Mouse (Mus musculus) neural tube, embryonic 11.5 days (tissue): ENCODE measurements at regions not wholly inside any gene's neighbourhood (a gene's known extent, or its start where the extent isn't known, plus 50 kb on each side); places are given as distances from the start of the nearest gene placed in this dataset.

Experiments
- ATAC-seq: fragments of 200-750 bp; cut with Nextera tagmentation; 2 replicates; pipeline ENCODE4 v1.8.0; 2017; ENCODE audit warnings: moderate number of reproducible peaks, mild to moderate bottlenecking, moderate TSS enrichment, moderate library complexity; ENCODE audit not compliant: insufficient read depth, low FRiP score, low TSS enrichment
- DNase-seq: peaks from one replicate; pipeline ENCODE4 v3.0.0-alpha.2; 2015; ENCODE audit warnings: low spot score
- H3K27ac ChIP-seq: fragments of 300-500 bp; sonication (generic); 2 replicates; pipeline ENCODE4 v1.5.1; 2014; ENCODE audit warnings: low read depth, mild to moderate bottlenecking, low read length
- H3K27me3 ChIP-seq: fragments of 300-500 bp; sonication (generic); 2 replicates; pipeline ENCODE4 v1.6.1; 2014; ENCODE audit warnings: mild to moderate bottlenecking, low read length, mixed read lengths; ENCODE audit not compliant: control insufficient read depth, insufficient read depth
- H3K36me3 ChIP-seq: fragments of 300-500 bp; sonication (generic); 2 replicates; pipeline ENCODE4 v1.6.1; 2014; ENCODE audit warnings: mild to moderate bottlenecking, low read length, moderate library complexity, mixed read lengths; ENCODE audit not compliant: control insufficient read depth, insufficient read depth
- H3K4me1 ChIP-seq: fragments of 300-500 bp; sonication (generic); 2 replicates; pipeline ENCODE4 v1.6.1; 2014; ENCODE audit warnings: low read length, mixed read lengths; ENCODE audit not compliant: control insufficient read depth, insufficient read depth
- H3K4me2 ChIP-seq: fragments of 300-500 bp; sonication (generic); 2 replicates; pipeline ENCODE4 v1.6.1; 2014; ENCODE audit warnings: low read depth, mild to moderate bottlenecking, moderate library complexity
- H3K4me3 ChIP-seq: fragments of 300-500 bp; sonication (generic); 2 replicates; pipeline ENCODE4 v1.5.1; 2014; ENCODE audit warnings: low read depth, low read length
- H3K9ac ChIP-seq: fragments of 300-500 bp; sonication (generic); 2 replicates; pipeline ENCODE4 v1.6.1; 2014; ENCODE audit warnings: mild to moderate bottlenecking, low read length
- H3K9me3 ChIP-seq: fragments of 300-500 bp; sonication (generic); 2 replicates; pipeline ENCODE4 v1.6.1; 2016; ENCODE audit warnings: low read length; ENCODE audit not compliant: control insufficient read depth
- WGBS: fragments of 180-500 bp; shearing (Covaris S2); extraction: QIAGEN DNeasy Blood & Tissue Kit; methylation state at CpG from one replicate; pipeline ENCODE4 v1.1.7; 2014; 5-methylcytosine and 5-hydroxymethylcytosine counted together

DNA sequence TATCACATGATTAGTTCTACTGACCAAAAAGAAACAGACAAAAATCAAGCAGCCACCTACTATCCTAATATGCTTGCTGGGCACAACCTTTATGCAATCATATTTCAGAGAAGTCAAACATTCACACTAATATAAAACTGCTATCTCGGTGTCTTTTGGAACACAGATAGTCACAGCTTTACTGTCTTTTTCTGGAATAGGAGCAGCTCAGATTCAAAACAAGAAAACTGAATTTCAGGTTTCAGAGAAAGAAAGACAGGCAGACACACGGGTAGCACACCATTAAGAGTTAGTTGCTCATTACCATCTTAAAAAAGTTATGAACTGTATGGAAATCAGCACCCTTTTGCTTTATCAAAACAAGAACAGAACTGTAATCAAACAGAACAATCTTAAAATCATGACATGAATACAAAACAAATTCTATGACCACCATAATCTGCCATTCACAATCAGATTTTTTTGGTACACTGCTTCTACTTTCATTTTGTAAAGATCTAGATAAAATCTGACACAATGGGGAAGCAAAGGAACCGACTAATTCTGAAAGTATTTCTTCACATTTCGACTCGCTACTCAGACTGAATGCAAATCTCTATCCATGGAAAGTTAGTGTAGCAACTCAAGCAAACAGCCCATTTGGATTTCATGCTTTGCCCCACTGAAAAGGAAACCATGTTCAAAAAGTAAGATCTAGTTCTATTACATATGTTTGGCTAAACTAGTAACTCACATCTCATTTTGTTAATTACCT lies 315.1 kb downstream of the Tex13c3 start:
- no peak overlapping the region for H3K27ac ChIP-seq
- no peak for DNase-seq
- no peak overlapping the region for H3K4me2 ChIP-seq
- 84% methylated on average over 5 of the region's 5 CpGs for WGBS
- no peak for ATAC-seq
- no peaks in the 10 kb centered on the region for H3K4me1 ChIP-seq
- H3K36me3 ChIP-seq: no peaks in the 10 kb centered on the region
- H3K9ac ChIP-seq: no peak overlapping the region
- no peaks in the 10 kb centered on the region for H3K27me3 ChIP-seq
- no peak overlapping the region for H3K4me3 ChIP-seq
- H3K9me3 ChIP-seq: no peaks in the 10 kb centered on the region

GRCm38 (mm10) chrX:19164151-19164550 lies 317.0 kb downstream of the Tex13c3 start:
- no peak for ATAC-seq
- Histone ChIP-seq H3K4me3 (no peak overlapping the region), H3K9me3 (no peaks in the 10 kb centered on the region), H3K9ac (no peak overlapping the region), H3K36me3 (no peaks in the 10 kb centered on the region), H3K4me2 (no peak overlapping the region), H3K27me3 (no peaks in the 10 kb centered on the region), H3K27ac (no peak overlapping the region), H3K4me1 (no peaks in the 10 kb centered on the region)
- WGBS: 70% methylated on average over 5 of the region's 5 CpGs
- DNase-seq: no peak

DNA sequence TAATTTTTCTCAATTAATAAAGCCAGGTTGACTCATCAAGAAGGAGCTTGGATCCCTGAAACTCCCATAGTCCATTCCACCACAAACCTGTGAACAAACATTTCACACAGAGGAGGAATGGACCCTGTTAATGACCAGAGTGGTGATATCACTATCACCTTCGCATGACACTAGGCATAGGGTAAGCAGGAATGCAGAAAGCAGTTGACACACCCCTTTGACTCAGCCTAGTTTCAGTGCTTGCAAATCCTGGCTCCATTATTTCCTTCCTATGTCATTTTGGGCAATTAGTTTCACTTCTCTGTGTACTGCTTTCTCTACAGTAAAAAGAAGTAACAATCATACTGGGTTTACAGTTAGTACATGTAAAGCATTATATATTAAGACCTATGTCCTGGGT lies 318.2 kb downstream of the Tex13c3 start:
- Histone ChIP-seq H3K36me3 (no peaks in the 10 kb centered on the region), H3K27me3 (no peaks in the 10 kb centered on the region), H3K4me3 (no peak overlapping the region), H3K27ac (no peak overlapping the region), H3K9ac (no peak overlapping the region), H3K4me1 (no peaks in the 10 kb centered on the region), H3K4me2 (no peak overlapping the region), H3K9me3 (no peaks in the 10 kb centered on the region)
- no peak for DNase-seq
- no peak for ATAC-seq
- 65% methylated on average over 1 of the region's 1 CpGs for WGBS

DNA sequence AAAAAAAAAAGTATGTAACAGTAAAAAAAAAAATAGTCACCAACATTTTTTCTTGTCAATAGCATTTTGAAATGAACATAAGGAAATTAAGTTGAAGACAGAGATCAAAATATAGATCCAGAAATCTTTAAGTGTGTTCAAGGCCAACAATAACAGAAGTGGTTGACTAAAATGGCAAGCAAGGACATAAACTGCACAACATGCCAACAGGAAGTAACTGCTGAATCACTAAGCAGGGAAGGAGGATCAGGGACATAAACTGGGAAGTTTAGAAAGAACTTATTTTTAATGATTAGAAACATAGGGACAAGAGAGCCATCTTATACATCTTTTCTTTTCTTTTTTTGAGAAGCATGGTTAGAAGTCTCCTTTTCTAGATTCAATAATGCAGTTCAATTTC lies 318.8 kb downstream of the Tex13c3 start:
- Histone ChIP-seq H3K9ac (no peak overlapping the region), H3K4me1 (no peaks in the 10 kb centered on the region), H3K4me2 (no peak overlapping the region), H3K36me3 (no peaks in the 10 kb centered on the region), H3K27ac (no peak overlapping the region), H3K4me3 (no peak overlapping the region), H3K27me3 (no peaks in the 10 kb centered on the region), H3K9me3 (no peaks in the 10 kb centered on the region)
- DNase-seq (no peak), ATAC-seq (no peak)

DNA sequence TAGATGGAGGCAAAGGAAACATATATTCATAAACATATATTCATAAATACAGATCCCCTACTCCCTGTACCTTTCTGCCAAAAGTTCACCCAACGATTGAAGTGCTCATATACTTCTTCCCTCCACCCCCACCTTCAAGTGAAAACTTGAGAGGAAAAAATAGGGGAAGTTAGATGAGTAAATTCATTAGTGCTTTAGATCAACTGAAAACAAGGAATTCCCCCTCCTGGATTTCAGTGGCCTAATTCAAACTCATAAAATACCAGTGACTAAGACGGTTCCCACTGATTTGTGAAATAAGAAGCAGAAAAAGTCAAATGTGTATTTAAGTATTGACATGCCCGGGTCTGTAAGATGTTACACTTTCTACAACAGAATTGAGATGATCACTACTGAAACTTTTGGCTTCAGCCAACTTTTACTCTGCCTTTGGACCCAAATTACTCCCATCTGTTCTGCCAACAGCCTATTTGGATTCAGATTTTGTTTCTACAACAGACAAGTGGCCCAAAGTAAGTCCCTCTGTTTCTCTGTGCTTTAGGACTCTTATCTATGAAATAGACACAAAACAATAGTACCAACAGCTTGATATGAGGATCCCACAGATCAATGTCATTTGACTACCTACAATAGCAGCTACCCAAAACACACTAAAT lies 320.7 kb downstream of the Tex13c3 start:
- H3K36me3 ChIP-seq: no peaks in the 10 kb centered on the region
- no peak for ATAC-seq
- H3K27me3 ChIP-seq: no peaks in the 10 kb centered on the region
- 87% methylated on average over 3 of the region's 3 CpGs for WGBS
- H3K27ac ChIP-seq: no peak overlapping the region
- no peak overlapping the region for H3K4me3 ChIP-seq
- DNase-seq: no peak
- H3K4me1 ChIP-seq: no peaks in the 10 kb centered on the region
- H3K9ac ChIP-seq: no peak overlapping the region
- H3K9me3 ChIP-seq: no peaks in the 10 kb centered on the region
- no peak overlapping the region for H3K4me2 ChIP-seq

- H3K27ac ChIP-seq: no peak overlapping the region
- WGBS: 85% methylated on average over 6 of the region's 6 CpGs
- ATAC-seq: no peak
These were observed 323.5 kb downstream of the Tex13c3 start for GRCm38 (mm10) chrX:19157464-19158203.

DNA sequence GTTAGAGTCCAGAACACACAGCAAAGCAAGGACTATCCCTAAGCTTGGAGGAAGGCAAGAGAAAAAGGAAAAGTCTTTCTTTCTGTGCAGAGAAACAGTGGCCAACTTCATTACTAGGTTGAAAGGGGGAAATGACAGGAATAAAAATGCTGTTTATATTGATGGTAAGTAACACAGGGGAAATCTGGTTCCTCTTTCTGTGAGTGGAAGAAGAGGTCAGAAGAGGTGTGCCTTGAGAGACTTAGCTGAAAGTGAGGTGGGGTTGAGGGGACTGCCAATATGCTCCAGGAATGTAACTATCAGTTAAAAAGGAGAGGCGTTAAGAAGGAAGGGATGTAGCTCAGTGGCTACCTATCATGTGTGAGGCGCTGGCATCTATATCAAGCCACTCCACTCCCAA lies 327.5 kb downstream of the Tex13c3 start:
- Histone ChIP-seq H3K36me3 (no peaks in the 10 kb centered on the region), H3K9ac (no peak overlapping the region), H3K4me3 (no peak overlapping the region), H3K27me3 (no peaks in the 10 kb centered on the region), H3K9me3 (no peaks in the 10 kb centered on the region), H3K27ac (no peak overlapping the region), H3K4me1 (no peaks in the 10 kb centered on the region), H3K4me2 (no peak overlapping the region)
- 82% methylated on average over 2 of the region's 2 CpGs for WGBS
- no peak for ATAC-seq
- DNase-seq: no peak

More at GRCm38 (mm10) chrX:19157464-19158203, 323.5 kb downstream of the Tex13c3 start:
- Histone ChIP-seq H3K4me1 (no peaks in the 10 kb centered on the region), H3K27me3 (no peaks in the 10 kb centered on the region), H3K9ac (no peak overlapping the region), H3K4me2 (no peak overlapping the region), H3K36me3 (no peaks in the 10 kb centered on the region), H3K4me3 (no peak overlapping the region), H3K9me3 (no peaks in the 10 kb centered on the region)
- DNase-seq: no peak

DNA sequence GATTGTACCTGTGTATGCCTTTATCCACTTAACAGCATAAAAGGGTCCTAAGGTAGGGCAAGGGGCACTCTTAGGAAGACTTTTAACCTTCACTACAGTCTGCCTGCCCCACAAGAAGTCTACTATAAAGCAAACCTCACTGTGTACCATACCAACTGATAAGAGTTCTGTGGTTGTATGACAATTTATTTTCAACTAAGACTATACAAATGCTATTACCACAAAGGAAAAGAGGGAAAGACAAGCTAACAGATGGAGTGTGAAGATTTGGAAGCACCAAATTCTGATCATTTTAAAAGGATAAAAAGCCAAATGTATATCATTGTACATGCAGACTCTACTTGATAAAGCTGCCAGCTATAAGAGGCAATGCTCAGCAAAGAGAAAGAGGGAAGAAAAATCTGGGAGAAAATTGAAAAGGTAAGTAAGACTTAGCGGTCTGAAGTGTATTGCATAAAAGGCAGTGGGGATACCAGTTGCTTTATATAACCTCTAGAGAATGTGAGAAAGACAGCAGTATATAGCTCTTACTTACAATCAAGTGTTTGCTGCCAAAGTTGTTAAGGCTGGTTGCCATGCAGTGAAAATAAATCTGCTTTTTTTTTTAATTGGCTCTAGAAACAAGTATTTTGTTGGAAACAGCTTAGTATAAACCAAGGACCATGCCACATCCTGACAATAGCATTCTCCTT lies 328.8 kb downstream of the Tex13c3 start:
- DNase-seq: no peak
- no peak overlapping the region for H3K9ac ChIP-seq
- no peaks in the 10 kb centered on the region for H3K9me3 ChIP-seq
- no peaks in the 10 kb centered on the region for H3K36me3 ChIP-seq
- 96% methylated on average over 1 of the region's 1 CpGs for WGBS
- no peak overlapping the region for H3K27ac ChIP-seq
- H3K4me2 ChIP-seq: no peak overlapping the region
- H3K4me1 ChIP-seq: no peaks in the 10 kb centered on the region
- no peaks in the 10 kb centered on the region for H3K27me3 ChIP-seq
- ATAC-seq: no peak
- no peak overlapping the region for H3K4me3 ChIP-seq
